Mouse (Mus musculus): ENCODE results near the gene Nme6. TPM values are rescaled to one million over a fixed set of nuclear protein-coding genes. Genes with fewer than 3 reads are reported as not detected.
A peak's percentile ranks its signal among the peaks of the same experiment; 100 is the strongest.
"Not testable (repeated sequence)": the region's sequence is repeated elsewhere in the genome, so short reads cannot be mapped to it uniquely, and the experiment has no call there.

Gene Nme6
- polyA plus RNA-seq (2012), result 0.89 and 1.2 TPM in 2 replicates

GRCm38 (mm10) chr9:109832391-109833087 lies at the start of gene Nme6:
Gene Nme6, plus strand, starts transcription at chr9:109832749.
- no peak for TF ChIP-seq TAL1 (IDR thresholded peaks at IDR 0.05; ENCODE audit: low read length)
- TF ChIP-seq GATA1 (IDR thresholded peaks at IDR 0.05; ENCODE audit: low read length), result no peak
- H3K36me3 ChIP-seq (ENCODE audit: control insufficient read depth), result peaks cover 27% of the 10 kb centered on the region
- H3K27me3 ChIP-seq (ENCODE audit: control insufficient read depth), result no peaks in the 10 kb centered on the region
- peak within 1 kb of the TSS; percentile 82 for H3K4me3 ChIP-seq (replicated peaks)
- H3K4me1 ChIP-seq (ENCODE audit: control insufficient read depth), result peaks cover 16% of the 10 kb centered on the region
- no peaks in the 10 kb centered on the region for H3K9me3 ChIP-seq (ENCODE audit: control insufficient read depth, low read length)

GRCm38 (mm10) chr9:109790570-109790969 lies 42.0 kb upstream of the Nme6 start, which contains the start of gene Fbxw27:
Gene Fbxw27, minus strand, starts transcription at chr9:109790670.
- H3K4me1 ChIP-seq (ENCODE audit: control insufficient read depth); H3K36me3 ChIP-seq (ENCODE audit: control insufficient read depth); H3K9me3 ChIP-seq (ENCODE audit: control insufficient read depth, low read length); H3K27me3 ChIP-seq (ENCODE audit: control insufficient read depth); H3K4me3 ChIP-seq (replicated peaks): not testable (repeated sequence)

GRCm38 (mm10) chr9:109795221-109795620 lies 37.3 kb upstream of the Nme6 start:
- H3K36me3 ChIP-seq (ENCODE audit: control insufficient read depth), result no peaks in the 10 kb centered on the region
- no peaks in the 10 kb centered on the region for H3K4me1 ChIP-seq (ENCODE audit: control insufficient read depth)
- TF ChIP-seq GATA1 (IDR thresholded peaks at IDR 0.05; ENCODE audit: low read length), result no peak
- TF ChIP-seq TAL1 (IDR thresholded peaks at IDR 0.05; ENCODE audit: low read length), result no peak
- H3K27me3 ChIP-seq (ENCODE audit: control insufficient read depth), result no peaks in the 10 kb centered on the region
- no peak overlapping the region for H3K4me3 ChIP-seq (replicated peaks)
- no peaks in the 10 kb centered on the region for H3K9me3 ChIP-seq (ENCODE audit: control insufficient read depth, low read length)

- TF ChIP-seq GATA1 (IDR thresholded peaks at IDR 0.05; ENCODE audit: low read length) (no peak), TAL1 (IDR thresholded peaks at IDR 0.05; ENCODE audit: low read length) (no peak)
- H3K27me3 ChIP-seq (ENCODE audit: control insufficient read depth), result no peaks in the 10 kb centered on the region
- no peak overlapping the region for H3K4me3 ChIP-seq (replicated peaks)
- H3K4me1 ChIP-seq (ENCODE audit: control insufficient read depth), result no peaks in the 10 kb centered on the region
- H3K9me3 ChIP-seq (ENCODE audit: control insufficient read depth, low read length), result no peaks in the 10 kb centered on the region
- no peaks in the 10 kb centered on the region for H3K36me3 ChIP-seq (ENCODE audit: control insufficient read depth)
Observed at GRCm38 (mm10) chr9:109795811-109796210, 36.7 kb upstream of the Nme6 start.

GRCm38 (mm10) chr9:109798051-109798450 lies 34.5 kb upstream of the Nme6 start:
- TF ChIP-seq TAL1 (IDR thresholded peaks at IDR 0.05; ENCODE audit: low read length) (no peak), GATA1 (IDR thresholded peaks at IDR 0.05; ENCODE audit: low read length) (no peak)
- Histone ChIP-seq H3K4me1 (ENCODE audit: control insufficient read depth) (no peaks in the 10 kb centered on the region), H3K27me3 (ENCODE audit: control insufficient read depth) (no peaks in the 10 kb centered on the region), H3K9me3 (ENCODE audit: control insufficient read depth, low read length) (no peaks in the 10 kb centered on the region), H3K36me3 (ENCODE audit: control insufficient read depth) (no peaks in the 10 kb centered on the region), H3K4me3 (replicated peaks) (no peak overlapping the region)

GRCm38 (mm10) chr9:109805596-109805995 lies 27.0 kb upstream of the Nme6 start:
- not testable (repeated sequence) for H3K36me3 ChIP-seq (ENCODE audit: control insufficient read depth); H3K4me1 ChIP-seq (ENCODE audit: control insufficient read depth); H3K27me3 ChIP-seq (ENCODE audit: control insufficient read depth); H3K9me3 ChIP-seq (ENCODE audit: control insufficient read depth, low read length); H3K4me3 ChIP-seq (replicated peaks)

GRCm38 (mm10) chr9:109806260-109806659 lies 26.3 kb upstream of the Nme6 start:
- no peaks in the 10 kb centered on the region for H3K36me3 ChIP-seq (ENCODE audit: control insufficient read depth)
- H3K4me3 ChIP-seq (replicated peaks), result no peak overlapping the region
- no peaks in the 10 kb centered on the region for H3K4me1 ChIP-seq (ENCODE audit: control insufficient read depth)
- no peak for TF ChIP-seq TAL1 (IDR thresholded peaks at IDR 0.05; ENCODE audit: low read length)
- no peak for TF ChIP-seq GATA1 (IDR thresholded peaks at IDR 0.05; ENCODE audit: low read length)
- no peaks in the 10 kb centered on the region for H3K27me3 ChIP-seq (ENCODE audit: control insufficient read depth)
- peaks cover 2% of the 10 kb centered on the region; the same call in 1 of the 2 replicates for H3K9me3 ChIP-seq (ENCODE audit: control insufficient read depth, low read length)

GRCm38 (mm10) chr9:109806695-109807293 lies 25.8 kb upstream of the Nme6 start:
- no peak overlapping the region for H3K4me3 ChIP-seq (replicated peaks)
- no peaks in the 10 kb centered on the region for H3K4me1 ChIP-seq (ENCODE audit: control insufficient read depth)
- H3K36me3 ChIP-seq (ENCODE audit: control insufficient read depth), result no peaks in the 10 kb centered on the region
- H3K9me3 ChIP-seq (ENCODE audit: control insufficient read depth, low read length), result peaks cover 2% of the 10 kb centered on the region; the same call in 1 of the 2 replicates
- TF ChIP-seq GATA1 (IDR thresholded peaks at IDR 0.05; ENCODE audit: low read length) (no peak), TAL1 (IDR thresholded peaks at IDR 0.05; ENCODE audit: low read length) (no peak)
- H3K27me3 ChIP-seq (ENCODE audit: control insufficient read depth), result no peaks in the 10 kb centered on the region

GRCm38 (mm10) chr9:109807898-109808297 lies 24.7 kb upstream of the Nme6 start:
- Histone ChIP-seq H3K27me3 (ENCODE audit: control insufficient read depth) (no peaks in the 10 kb centered on the region), H3K4me3 (replicated peaks) (no peak overlapping the region), H3K9me3 (ENCODE audit: control insufficient read depth, low read length) (peaks cover 2% of the 10 kb centered on the region; the same call in 1 of the 2 replicates), H3K4me1 (ENCODE audit: control insufficient read depth) (no peaks in the 10 kb centered on the region), H3K36me3 (ENCODE audit: control insufficient read depth) (no peaks in the 10 kb centered on the region)
- TF ChIP-seq GATA1 (IDR thresholded peaks at IDR 0.05; ENCODE audit: low read length), result no peak
- TF ChIP-seq TAL1 (IDR thresholded peaks at IDR 0.05; ENCODE audit: low read length), result no peak

All from erythroblast, embryonic 14.5 days (primary cell).